Mouse (Mus musculus) CH12.LX (cell line): ENCODE data around the gene Gm20604. TPM values are rescaled to one million over a fixed set of nuclear protein-coding genes. Genes with fewer than 3 reads are reported as not detected.

Experiments used
- DNase-seq: peaks from one replicate; pipeline ENCODE4 v3.0.0-alpha.2; 2013; ENCODE audit errors: extremely low read depth
- H3K27ac ChIP-seq: 2 replicates; pipeline ENCODE4 v1.5.1; 2012; ENCODE audit warnings: low read depth, mild to moderate bottlenecking, control low read depth, moderate library complexity; ENCODE audit not compliant: insufficient read depth
- H3K27me3 ChIP-seq: replicated peaks from 2 replicates; pipeline ENCODE3; 2012; ENCODE audit warnings: inconsistent platforms
- H3K36me3 ChIP-seq, 2 experiments: replicated peaks in 1 of 2; 2 replicates each; pipeline versions ENCODE3 to v1.6.1; 2012; ENCODE audit warnings: inconsistent platforms in 1 of 2, low read length in 1 of 2, mild to moderate bottlenecking in 1 of 2, mixed read lengths in 1 of 2, moderate library complexity in 1 of 2; ENCODE audit not compliant: control insufficient read depth in 1 of 2, insufficient read depth in 1 of 2
- H3K4me1 ChIP-seq, 2 experiments: 2 replicates each; pipeline ENCODE4 v1.6.1; 2012; ENCODE audit warnings: inconsistent platforms in 1 of 2, moderate library complexity in 1 of 2; ENCODE audit not compliant: insufficient read depth in 2 of 2, control insufficient read depth in 1 of 2
- H3K4me2 ChIP-seq: 2 replicates; pipeline ENCODE4 v1.6.1; 2012; ENCODE audit warnings: low read depth, mild to moderate bottlenecking, control low read depth; ENCODE audit not compliant: poor library complexity, insufficient read depth, severe bottlenecking
- H3K4me3 ChIP-seq, 3 experiments: fragments of 150-350 bp in 1 of 3; sonication (generic) in 1 of 3; replicated peaks in 1 of 3; 2 replicates each; pipeline versions ENCODE3 to v1.5.1; 2011 to 2012; ENCODE audit warnings: low read depth in 2 of 3, low read length in 2 of 3, mild to moderate bottlenecking in 2 of 3, moderate library complexity in 2 of 3, control low read depth in 1 of 3, improper control_type of control experiment in 1 of 3, inconsistent platforms in 1 of 3, mixed read lengths in 1 of 3; ENCODE audit not compliant: poor library complexity in 1 of 3
- H3K79me2 ChIP-seq: replicated peaks from 2 replicates; pipeline ENCODE4 v1.6.1; 2012; ENCODE audit warnings: mild to moderate bottlenecking, moderate library complexity; ENCODE audit not compliant: control insufficient read depth, poor library complexity, insufficient read depth, severe bottlenecking; ENCODE audit errors: extremely low read depth
- H3K9ac ChIP-seq: 2 replicates; pipeline ENCODE4 v1.6.1; 2012; ENCODE audit warnings: low read depth, mild to moderate bottlenecking, control low read depth, moderate library complexity; ENCODE audit not compliant: insufficient read depth
- H3K9me3 ChIP-seq: replicated peaks from 2 replicates; pipeline ENCODE3; 2012; ENCODE audit warnings: low read length, inconsistent platforms, mixed read lengths
- BHLHE40 ChIP-seq: IDR thresholded peaks from 2 replicates; pipeline ENCODE4 v1.6.1; 2011; ENCODE audit warnings: mild to moderate bottlenecking, low read depth, low read length, improper control_type of control experiment
- CHD1 ChIP-seq: IDR thresholded peaks from 2 replicates; pipeline ENCODE4 v1.6.1; 2012; ENCODE audit warnings: low read depth, low read length, improper control_type of control experiment, inconsistent platforms
- CHD2 ChIP-seq: IDR thresholded peaks from 2 replicates; pipeline ENCODE4 v1.6.1; 2011; ENCODE audit warnings: low read length, improper control_type of control experiment
- E2F4 ChIP-seq: IDR thresholded peaks from 2 replicates; pipeline ENCODE4 v1.6.1; 2011; ENCODE audit warnings: low read depth, low read length, improper control_type of control experiment; ENCODE audit not compliant: insufficient replicate concordance
- EP300 ChIP-seq: IDR thresholded peaks from 2 replicates; pipeline ENCODE4 v1.6.1; 2011; ENCODE audit warnings: low read length, improper control_type of control experiment
- ETS1 ChIP-seq: conservative IDR thresholded peaks from 2 replicates; pipeline ENCODE4 v1.6.1; 2012; ENCODE audit warnings: low read depth, mild to moderate bottlenecking, inconsistent platforms, low read length, improper control_type of control experiment, moderate library complexity
- GABPA ChIP-seq: IDR thresholded peaks from 2 replicates; pipeline ENCODE4 v1.6.1; 2012; ENCODE audit warnings: low read depth, low read length, improper control_type of control experiment, inconsistent platforms; ENCODE audit not compliant: insufficient replicate concordance
- HCFC1 ChIP-seq: IDR thresholded peaks from 2 replicates; pipeline ENCODE4 v1.6.1; 2012; ENCODE audit warnings: low read depth, mild to moderate bottlenecking, inconsistent platforms, low read length, improper control_type of control experiment
- IRF4 ChIP-seq: IDR thresholded peaks from 2 replicates; pipeline ENCODE4 v1.6.1; 2014; ENCODE audit warnings: low read depth, mild to moderate bottlenecking, inconsistent platforms, low read length, improper control_type of control experiment
- JUND ChIP-seq: conservative IDR thresholded peaks from 2 replicates; pipeline ENCODE4 v1.6.1; 2011; ENCODE audit warnings: low read depth, low read length, improper control_type of control experiment
- KAT2A ChIP-seq: IDR thresholded peaks from 2 replicates; pipeline ENCODE4 v1.6.1; 2012; ENCODE audit warnings: low read length, improper control_type of control experiment, inconsistent platforms; ENCODE audit not compliant: insufficient replicate concordance
- MAFK ChIP-seq: IDR thresholded peaks from 2 replicates; pipeline ENCODE4 v1.6.1; 2011; ENCODE audit warnings: low read length, improper control_type of control experiment; ENCODE audit not compliant: insufficient replicate concordance
- MAX ChIP-seq: IDR thresholded peaks from 2 replicates; pipeline ENCODE4 v1.6.1; 2011; ENCODE audit warnings: low read length, improper control_type of control experiment
- MAZ ChIP-seq: IDR thresholded peaks from 2 replicates; pipeline ENCODE4 v1.6.1; 2012; ENCODE audit warnings: low read depth, mild to moderate bottlenecking, inconsistent platforms, low read length, improper control_type of control experiment, moderate library complexity
- MEF2A ChIP-seq: IDR thresholded peaks from 2 replicates; pipeline ENCODE4 v1.6.1; 2014; ENCODE audit warnings: low read depth, mild to moderate bottlenecking, inconsistent platforms, low read length, improper control_type of control experiment, borderline replicate concordance
- MYC ChIP-seq: IDR thresholded peaks from 2 replicates; pipeline ENCODE4 v1.6.1; 2011; ENCODE audit warnings: low read depth, mild to moderate bottlenecking, improper control_type of control experiment, low read length
- NRF1 ChIP-seq: IDR thresholded peaks from 2 replicates; pipeline ENCODE4 v1.6.1; 2014; ENCODE audit warnings: low read depth, mild to moderate bottlenecking, inconsistent platforms, low read length, improper control_type of control experiment, moderate library complexity
- PAX5 ChIP-seq: IDR thresholded peaks from 2 replicates; pipeline ENCODE4 v1.6.1; 2012; ENCODE audit warnings: low read length, inconsistent platforms, mixed read lengths
- POLR2A ChIP-seq: IDR thresholded peaks from 2 replicates; pipeline ENCODE4 v1.6.1; 2011; ENCODE audit warnings: low read depth, mild to moderate bottlenecking, improper control_type of control experiment, low read length
- POLR2AphosphoS2 ChIP-seq: IDR thresholded peaks from 2 replicates; pipeline ENCODE4 v1.6.1; 2011; ENCODE audit warnings: low read depth, low read length, improper control_type of control experiment
- RAD21 ChIP-seq: IDR thresholded peaks from 2 replicates; pipeline ENCODE4 v1.6.1; 2011; ENCODE audit warnings: low read depth, mild to moderate bottlenecking, low read length, improper control_type of control experiment, moderate library complexity
- RCOR1 ChIP-seq: conservative IDR thresholded peaks from 2 replicates; pipeline ENCODE4 v1.6.1; 2012; ENCODE audit warnings: low read depth, mild to moderate bottlenecking, inconsistent platforms, low read length, improper control_type of control experiment
- SIN3A ChIP-seq: IDR thresholded peaks from 2 replicates; pipeline ENCODE4 v1.6.1; 2012; ENCODE audit warnings: low read length, improper control_type of control experiment, inconsistent platforms
- SMC3 ChIP-seq: IDR thresholded peaks from 2 replicates; pipeline ENCODE4 v1.6.1; 2011; ENCODE audit warnings: low read depth, low read length, improper control_type of control experiment
- TBP ChIP-seq: conservative IDR thresholded peaks from 2 replicates; pipeline ENCODE4 v1.6.1; 2011; ENCODE audit warnings: low read depth, low read length, improper control_type of control experiment
- TCF12 ChIP-seq: IDR thresholded peaks from 2 replicates; pipeline ENCODE4 v1.6.1; 2014; ENCODE audit warnings: low read depth, mild to moderate bottlenecking, inconsistent platforms, low read length, improper control_type of control experiment
- UBTF ChIP-seq: IDR thresholded peaks from 2 replicates; pipeline ENCODE4 v1.6.1; 2012; ENCODE audit warnings: low read depth, mild to moderate bottlenecking, inconsistent platforms, low read length, improper control_type of control experiment, moderate library complexity
- USF1 ChIP-seq: IDR thresholded peaks from 2 replicates; pipeline ENCODE4 v1.6.1; 2014; ENCODE audit warnings: low read depth, mild to moderate bottlenecking, inconsistent platforms, low read length, improper control_type of control experiment
- USF2 ChIP-seq: conservative IDR thresholded peaks from 2 replicates; pipeline ENCODE4 v1.6.1; 2011; ENCODE audit warnings: low read depth, low read length, improper control_type of control experiment
- ZC3H11A ChIP-seq: IDR thresholded peaks from 2 replicates; pipeline ENCODE4 v1.6.1; 2012; ENCODE audit warnings: low read depth, mild to moderate bottlenecking, inconsistent platforms, low read length, improper control_type of control experiment
- ZNF384 ChIP-seq: IDR thresholded peaks from 2 replicates; pipeline ENCODE4 v1.6.1; 2012; ENCODE audit warnings: low read depth, low read length, improper control_type of control experiment, inconsistent platforms
- dilution Hi-C: fragments of 300-500 bp; cut with MboI; formaldehyde crosslinking; loops from 2 replicates; pipeline ENCODE4 v1.14.3; 2020; ENCODE audit warnings: low sequenced_read_pairs; ENCODE audit not compliant: extremely low pct_unique_long_range_greater_than_20kb, extremely low pct_ligation_motif_present
- in situ Hi-C: fragments of 300-500 bp; cut with MboI; formaldehyde crosslinking; loops from 3 replicates; pipeline ENCODE4 v1.14.3; 2019; ENCODE audit warnings: low sequenced_read_pairs, low pct_ligation_motif_present, low pct_unique_long_range_greater_than_20kb, mixed read lengths
- polyA plus RNA-seq: library from polyadenylated mRNA; unstranded; fragments of >175 nt; gene quantifications from 2 replicates; pipeline ENCODE4 v1.2.1, GENCODE M21; 2012; ENCODE audit warnings: low read depth; ENCODE audit not compliant: insufficient read length
- total RNA-seq, 2 experiments: library from RNA; depleted of rRNA; stranded (reverse); fragments of 300-350 nt in 1 of 2; fragments of >200 nt in 1 of 2; gene quantifications; 2 replicates each; pipeline ENCODE4 v1.2.3; 2012 to 2014

Gm20604 gene
- total and polyA plus RNA-seq, 3 experiments = 5.7 to 14.4 (median 11.3) TPM

- H3K9me3 ChIP-seq = no peaks in the 10 kb centered on the region
- peaks cover 47% of the 10 kb centered on the region for H3K79me2 ChIP-seq
- no peak overlapping the region for H3K4me3 ChIP-seq
- peak overlapping the region; percentile 75; the same call in 1 of the 2 replicates for H3K9ac ChIP-seq
- no peak for DNase-seq
- dilution Hi-C loops = no loop called here
- H3K27ac ChIP-seq = peak overlapping the region; percentile 97
- TF ChIP-seq ETS1 = 0 out of 2 replicates have a peak, but pooled peaks have one; percentile 8
- TF ChIP-seq IRF4 = no peak; the same call in 1 of the 2 replicates
- no peak for TF ChIP-seq ZC3H11A
- no peak for TF ChIP-seq MEF2A
- TF ChIP-seq EP300 = no peak; the same call in 1 of the 2 replicates
- TF ChIP-seq MAX = no peak
- in situ Hi-C loops = loop anchor here (10.0 kb wide), 1 partner anchor 54 kb away; no protein-coding TSS in a partner anchor
- H3K4me1 ChIP-seq = peaks cover 39 to 81% of the 10 kb centered on the region in 2 experiments
- peak overlapping the region; percentile 46; the same call in 1 of the 2 replicates for H3K4me2 ChIP-seq
- H3K36me3 ChIP-seq = peaks cover 0 to 10% of the 10 kb centered on the region in 2 experiments
- H3K27me3 ChIP-seq = no peaks in the 10 kb centered on the region
These were observed 59.3 kb downstream of the Gm20604 start for GRCm38 (mm10) chr12:102699156-102699555.

GRCm38 (mm10) chr12:102698089-102698684, 60.3 kb downstream of the Gm20604 start:
- Histone ChIP-seq H3K27me3 (no peaks in the 10 kb centered on the region), H3K27ac (peak overlapping the region; percentile 97), H3K9ac (peak overlapping the region; percentile 75), H3K36me3 (peaks cover 0 to 16% of the 10 kb centered on the region in 2 experiments), H3K9me3 (no peaks in the 10 kb centered on the region), H3K79me2 (peaks cover 56% of the 10 kb centered on the region), H3K4me2 (peak overlapping the region; percentile 79), H3K4me1 (peaks cover 47 to 91% of the 10 kb centered on the region in 2 experiments), H3K4me3 (no peak overlapping the region)
- no peak for DNase-seq
- in situ Hi-C loops (loop anchor here (10.0 kb wide), 1 partner anchor 53 kb away; no protein-coding TSS in a partner anchor), dilution Hi-C loops (no loop called here)
- TF ChIP-seq KAT2A = no peak
- TF ChIP-seq PAX5 = no peak
- peak; percentile 26; the same call in 1 of the 2 replicates for TF ChIP-seq HCFC1
- TF ChIP-seq UBTF = no peak
- no peak for TF ChIP-seq SIN3A
- TF ChIP-seq RAD21 = no peak
- TF ChIP-seq MYC = no peak
- 0 out of 2 replicates have a peak, but pooled peaks have one; percentile 18 for TF ChIP-seq IRF4
- no peak for TF ChIP-seq SMC3
- TF ChIP-seq POLR2AphosphoS2 = no peak
- no peak for TF ChIP-seq TBP
- TF ChIP-seq CHD2 = peak; percentile 73
- TF ChIP-seq TCF12 = peak; percentile 60; the same call in 1 of the 2 replicates
- no peak for TF ChIP-seq ZNF384
- no peak for TF ChIP-seq EP300
- 0 out of 2 replicates have a peak, but pooled peaks have one; percentile 25 for TF ChIP-seq BHLHE40
- no peak for TF ChIP-seq JUND
- no peak for TF ChIP-seq CHD1
- TF ChIP-seq RCOR1 = no peak
- no peak for TF ChIP-seq MEF2A
- TF ChIP-seq MAFK = no peak
- TF ChIP-seq NRF1 = no peak
- TF ChIP-seq MAX = no peak
- no peak for TF ChIP-seq USF2
- no peak for TF ChIP-seq GABPA
- 0 out of 2 replicates have a peak, but pooled peaks have one; percentile 32 for TF ChIP-seq ETS1
- no peak for TF ChIP-seq POLR2A
- TF ChIP-seq MAZ = 0 out of 2 replicates have a peak, but pooled peaks have one; percentile 57
- TF ChIP-seq E2F4 = no peak
- TF ChIP-seq USF1 = no peak
